Mouse (Mus musculus): Measurements from ENCODE around the gene Barhl1. TPM values are rescaled to one million over a fixed set of nuclear protein-coding genes. Genes with fewer than 3 reads are reported as not detected.

Barhl1 gene
- polyA plus RNA-seq, 1 experiment: 0.04 TPM

DNA sequence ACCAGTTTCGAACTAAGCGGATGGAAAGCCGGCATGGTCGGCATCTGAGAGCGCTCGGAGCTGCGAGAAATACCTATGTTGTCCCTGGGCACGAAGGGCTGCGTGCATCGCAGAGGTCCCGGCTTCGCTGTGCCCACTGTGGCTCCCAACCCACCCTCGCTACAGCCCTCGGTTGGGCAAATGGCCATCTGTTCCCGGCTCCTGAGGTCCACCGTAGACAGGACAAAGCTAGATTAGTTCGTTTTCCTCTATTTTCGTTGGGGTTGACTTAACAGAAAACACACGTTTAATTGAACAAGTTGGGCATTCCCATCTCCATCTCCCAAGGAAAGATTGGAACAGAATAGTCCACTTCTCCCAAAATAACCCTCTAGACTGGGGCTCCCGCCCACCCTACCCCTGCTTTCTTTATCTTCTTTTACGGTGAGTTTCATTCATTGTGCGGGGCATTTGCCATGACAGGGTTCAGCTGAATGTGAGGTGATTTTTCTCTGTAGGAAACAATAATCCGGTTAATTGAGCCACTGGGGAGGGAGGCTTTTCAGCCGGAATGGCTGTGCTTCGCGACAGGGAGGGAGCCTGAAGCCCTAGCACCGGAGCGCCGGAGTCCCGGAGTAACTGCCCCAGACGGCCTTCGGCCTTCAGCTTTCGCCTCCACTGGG lies 4.3 kb downstream of the Barhl1 start:
- Histone ChIP-seq H3K4me1 (ENCODE audit: control insufficient read depth, insufficient read depth, insufficient read length) (no peaks in the 10 kb centered on the region; the same call in 1 of the 2 replicates), H3K27ac (ENCODE audit: insufficient read depth, low read length) (no peak overlapping the region), H3K36me3 (ENCODE audit: control insufficient read depth, insufficient read depth, low read length) (no peaks in the 10 kb centered on the region), H3K4me3 (ENCODE audit: extremely low read depth, insufficient read depth, insufficient read length) (no peak overlapping the region), H3K27me3 (ENCODE audit: control insufficient read depth, insufficient read depth, low read length) (peaks cover 57% of the 10 kb centered on the region)
- DNase-seq (ENCODE audit: low read depth in 1 of 2, low spot score in 2 of 2): no peak
- 9% methylated on average over 33 of the region's 33 CpGs for WGBS
- TF ChIP-seq POLR2A (IDR thresholded peaks at IDR 0.05; ENCODE audit: low read depth, low read length) (no peak), CTCF (IDR thresholded peaks at IDR 0.05; ENCODE audit: extremely low read depth, insufficient read depth, insufficient read length, insufficient replicate concordance) (no peak)

GRCm38 (mm10) chr2:28911331-28912038 lies 5.0 kb downstream of the Barhl1 start:
- H3K36me3 ChIP-seq (ENCODE audit: control insufficient read depth, insufficient read depth, low read length): no peaks in the 10 kb centered on the region
- H3K27ac ChIP-seq (ENCODE audit: insufficient read depth, low read length): no peak overlapping the region
- no peak overlapping the region for H3K4me3 ChIP-seq (ENCODE audit: extremely low read depth, insufficient read depth, insufficient read length)
- no peak for TF ChIP-seq POLR2A (IDR thresholded peaks at IDR 0.05; ENCODE audit: low read depth, low read length)
- no peak for TF ChIP-seq CTCF (IDR thresholded peaks at IDR 0.05; ENCODE audit: extremely low read depth, insufficient read depth, insufficient read length, insufficient replicate concordance)
- DNase-seq (ENCODE audit: low read depth in 1 of 2, low spot score in 2 of 2): no peak
- H3K4me1 ChIP-seq (ENCODE audit: control insufficient read depth, insufficient read depth, insufficient read length): no peaks in the 10 kb centered on the region; the same call in 1 of the 2 replicates
- WGBS: 6% methylated on average over 44 of the region's 44 CpGs
- peaks cover 55% of the 10 kb centered on the region for H3K27me3 ChIP-seq (ENCODE audit: control insufficient read depth, insufficient read depth, low read length)

GRCm38 (mm10) chr2:28910877-28911276 lies 5.6 kb downstream of the Barhl1 start:
- H3K4me3 ChIP-seq (ENCODE audit: extremely low read depth, insufficient read depth, insufficient read length): no peak overlapping the region
- H3K27ac ChIP-seq (ENCODE audit: insufficient read depth, low read length): no peak overlapping the region
- no peaks in the 10 kb centered on the region for H3K4me1 ChIP-seq (ENCODE audit: control insufficient read depth, insufficient read depth, insufficient read length)
- no peak for DNase-seq (ENCODE audit: low read depth in 1 of 2, low spot score in 2 of 2)
- TF ChIP-seq POLR2A (IDR thresholded peaks at IDR 0.05; ENCODE audit: low read depth, low read length) (no peak), CTCF (IDR thresholded peaks at IDR 0.05; ENCODE audit: extremely low read depth, insufficient read depth, insufficient read length, insufficient replicate concordance) (no peak)
- no peaks in the 10 kb centered on the region for H3K36me3 ChIP-seq (ENCODE audit: control insufficient read depth, insufficient read depth, low read length)
- 33% methylated on average over 3 of the region's 3 CpGs for WGBS
- H3K27me3 ChIP-seq (ENCODE audit: control insufficient read depth, insufficient read depth, low read length): peaks cover 52% of the 10 kb centered on the region

- H3K36me3 ChIP-seq (ENCODE audit: control insufficient read depth, insufficient read depth, low read length): peaks cover 2% of the 10 kb centered on the region; the same call in 1 of the 2 replicates
- H3K4me3 ChIP-seq (ENCODE audit: extremely low read depth, insufficient read depth, insufficient read length): no peak overlapping the region
- no peaks in the 10 kb centered on the region for H3K4me1 ChIP-seq (ENCODE audit: control insufficient read depth, insufficient read depth, insufficient read length)
- TF ChIP-seq POLR2A (IDR thresholded peaks at IDR 0.05; ENCODE audit: low read depth, low read length) (no peak), CTCF (IDR thresholded peaks at IDR 0.05; ENCODE audit: extremely low read depth, insufficient read depth, insufficient read length, insufficient replicate concordance) (no peak)
- no peak overlapping the region for H3K27ac ChIP-seq (ENCODE audit: insufficient read depth, low read length)
- H3K27me3 ChIP-seq (ENCODE audit: control insufficient read depth, insufficient read depth, low read length): peaks cover 44% of the 10 kb centered on the region
- WGBS: 20% methylated on average over 25 of the region's 25 CpGs
- DNase-seq (ENCODE audit: low read depth in 1 of 2, low spot score in 2 of 2): no peak
Measured at GRCm38 (mm10) chr2:28909818-28910710, 6.4 kb downstream of the Barhl1 start.

- peaks cover 40% of the 10 kb centered on the region for H3K27me3 ChIP-seq (ENCODE audit: control insufficient read depth, insufficient read depth, low read length)
Measured at GRCm38 (mm10) chr2:28909186-28909817, 7.2 kb downstream of the Barhl1 start.

More at GRCm38 (mm10) chr2:28909186-28909817, 7.2 kb downstream of the Barhl1 start:
- Histone ChIP-seq H3K36me3 (ENCODE audit: control insufficient read depth, insufficient read depth, low read length) (peaks cover 7% of the 10 kb centered on the region), H3K4me1 (ENCODE audit: control insufficient read depth, insufficient read depth, insufficient read length) (no peaks in the 10 kb centered on the region), H3K4me3 (ENCODE audit: extremely low read depth, insufficient read depth, insufficient read length) (no peak overlapping the region), H3K27ac (ENCODE audit: insufficient read depth, low read length) (no peak overlapping the region)
- TF ChIP-seq CTCF (IDR thresholded peaks at IDR 0.05; ENCODE audit: extremely low read depth, insufficient read depth, insufficient read length, insufficient replicate concordance) (no peak), POLR2A (IDR thresholded peaks at IDR 0.05; ENCODE audit: low read depth, low read length) (no peak)
- no peak for DNase-seq (ENCODE audit: low read depth in 1 of 2, low spot score in 2 of 2)
- WGBS: 5% methylated on average over 41 of the region's 41 CpGs
